Mouse (Mus musculus) thymus, adult 2 months (tissue): ENCODE measurements around the gene 4930402F06Rik.

ENCODE experiments used
- CTCF ChIP-seq: fragments of 200-500 bp; IDR thresholded peaks from 2 replicates; pipeline ENCODE4 v1.5.1; 2012; ENCODE audit warnings: mild to moderate bottlenecking, control low read depth, low read length, moderate library complexity, borderline replicate concordance; ENCODE audit not compliant: control insufficient read depth, poor library complexity, insufficient read depth; ENCODE audit errors: extremely low read depth
- POLR2A ChIP-seq: fragments of 200-500 bp; IDR thresholded peaks from 2 replicates; pipeline ENCODE4 v1.6.1; 2012; ENCODE audit warnings: mild to moderate bottlenecking, low read length, control low read depth, moderate library complexity; ENCODE audit not compliant: control insufficient read depth, poor library complexity, insufficient read depth; ENCODE audit errors: extremely low read depth

- no peak for TF ChIP-seq POLR2A
- TF ChIP-seq CTCF, result no peak
Observed at GRCm38 (mm10) chr2:35441419-35441818, 44.4 kb upstream of the 4930402F06Rik start.
